Mouse (Mus musculus): ENCODE measurements around the gene Orc1.

GRCm38 (mm10) chr4:108635101-108635500 lies 55.9 kb downstream of the Orc1 start:
- TF ChIP-seq CTCF (conservative IDR thresholded peaks at IDR 0.05; ENCODE audit: insufficient read depth, insufficient read length, low read depth, low read length) (no peak), POLR2A (IDR thresholded peaks at IDR 0.05; ENCODE audit: low read depth, low read length) (no peak)
